8 mouse cellular contexts compared by ENCODE assay signal in genomic region chr7:37336851-37337531, GRCm38 (mm10).
DNase-seq lines count a peak whose midpoint lies in the region; ATAC-seq and TF ChIP-seq lines count a peak whose summit lies in the region.

No protein-coding gene starts in this region.

- DNase-seq in lung, adult 18-20 months = no peak
- peak; percentile 72 to 91 for DNase-seq in right cerebral cortex, postnatal 10 days (ENCODE audit: low spot score in 2 of 2)
- no peak for DNase-seq in urinary bladder, postnatal 10 days (ENCODE audit: low spot score)
- DNase-seq in adrenal gland, adult 8-10 months = no peak

- TF ChIP-seq CTCF in embryonic fibroblast, embryonic 13.5 days (IDR thresholded peaks at IDR 0.05; ENCODE audit: borderline replicate concordance, insufficient read depth, low read length) = no peak

- H3K27me3 ChIP-seq in lung, embryonic 15.5 days = peaks cover 17% of the 10 kb centered on the region; the same call in 1 of the 2 replicates
- 0 out of 2 replicates have a peak, but pooled peaks cover 9% of the 10 kb centered on the region for H3K27me3 ChIP-seq in hindbrain, embryonic 13.5 days
- H3K27me3 ChIP-seq in limb, embryonic 13.5 days = peaks cover 20% of the 10 kb centered on the region

- H3K9ac ChIP-seq in lung, embryonic 15.5 days = peak overlapping the region; percentile 42
- H3K9ac ChIP-seq in hindbrain, embryonic 13.5 days = peak overlapping the region; percentile 71
- H3K9ac ChIP-seq in limb, embryonic 13.5 days = peak overlapping the region; percentile 57

- no peaks in the 10 kb centered on the region for H3K36me3 ChIP-seq in lung, embryonic 15.5 days
- H3K36me3 ChIP-seq in hindbrain, embryonic 13.5 days = no peaks in the 10 kb centered on the region
- H3K36me3 ChIP-seq in limb, embryonic 13.5 days = no peaks in the 10 kb centered on the region

- peak overlapping the region; percentile 40 for H3K4me3 ChIP-seq in lung, embryonic 15.5 days
- peak overlapping the region; percentile 23 for H3K4me3 ChIP-seq in embryonic fibroblast, embryonic 13.5 days (ENCODE audit: insufficient read depth, low read length)
- H3K4me3 ChIP-seq in hindbrain, embryonic 13.5 days = peak overlapping the region; percentile 33
- peak overlapping the region; percentile 40 for H3K4me3 ChIP-seq in limb, embryonic 13.5 days

- H3K9me3 ChIP-seq in lung, embryonic 15.5 days = no peaks in the 10 kb centered on the region
- no peaks in the 10 kb centered on the region for H3K9me3 ChIP-seq in hindbrain, embryonic 13.5 days
- H3K9me3 ChIP-seq in limb, embryonic 13.5 days = no peaks in the 10 kb centered on the region

- 0 out of 2 replicates have a peak, but pooled peaks have one; percentile 20 for TF ChIP-seq POLR2A in embryonic fibroblast, embryonic 13.5 days (IDR thresholded peaks at IDR 0.05; ENCODE audit: low read depth, low read length)

- 0 out of 2 replicates have a peak overlapping the region, but pooled peaks have one; percentile 7 for H3K27ac ChIP-seq in lung, embryonic 15.5 days
- peak overlapping the region; percentile 5; the same call in 1 of the 2 replicates for H3K27ac ChIP-seq in embryonic fibroblast, embryonic 13.5 days (ENCODE audit: insufficient read depth, low read length)
- H3K27ac ChIP-seq in hindbrain, embryonic 13.5 days = peak overlapping the region; percentile 85
- peak overlapping the region; percentile 77 for H3K27ac ChIP-seq in limb, embryonic 13.5 days

- H3K4me2 ChIP-seq in lung, embryonic 15.5 days = peak overlapping the region; percentile 85
- H3K4me2 ChIP-seq in hindbrain, embryonic 13.5 days = peak overlapping the region; percentile 60
- H3K4me2 ChIP-seq in limb, embryonic 13.5 days (replicated peaks) = peak overlapping the region; percentile 77

- H3K4me1 ChIP-seq in lung, embryonic 15.5 days = peaks cover 37% of the 10 kb centered on the region
- peaks cover 10% of the 10 kb centered on the region for H3K4me1 ChIP-seq in embryonic fibroblast, embryonic 13.5 days (ENCODE audit: control insufficient read depth, insufficient read depth, low read length)
- peaks cover 52% of the 10 kb centered on the region for H3K4me1 ChIP-seq in hindbrain, embryonic 13.5 days (replicated peaks)
- peaks cover 59% of the 10 kb centered on the region for H3K4me1 ChIP-seq in limb, embryonic 13.5 days

- 4% methylated on average over 28 of the region's 28 CpGs for WGBS in lung, embryonic 15.5 days
- 5% methylated on average over 28 of the region's 28 CpGs for WGBS in hindbrain, embryonic 13.5 days
- WGBS in limb, embryonic 13.5 days = 2% methylated on average over 28 of the region's 28 CpGs

- no peak for ATAC-seq in lung, embryonic 15.5 days (ENCODE audit: borderline replicate concordance, extremely low read depth, low FRiP score, low TSS enrichment)
- ATAC-seq in hindbrain, embryonic 13.5 days (ENCODE audit: low FRiP score) = peak; percentile 63
- peak; percentile 57 for ATAC-seq in limb, embryonic 13.5 days (ENCODE audit: low FRiP score, low read depth)

Comparison
In these comparisons a context has a peak if more than half of its experiments do, and no peak if none do; other contexts are left out.
1. H3K27ac ChIP-seq: peak in every context shown above with its lines; median percentile 85 in hindbrain, embryonic 13.5 days; 77 in limb, embryonic 13.5 days; 7 in lung, embryonic 15.5 days; 5 in embryonic fibroblast, embryonic 13.5 days.
2. DNase-seq: peak in right cerebral cortex, postnatal 10 days (2 of 2); none in lung, adult 18-20 months (0 of 2), urinary bladder, postnatal 10 days (single experiment) and adrenal gland, adult 8-10 months (single experiment).
3. Peak in every context shown above with its lines, with median percentiles within 50 percentile points of each other: H3K4me2 ChIP-seq, H3K4me3 ChIP-seq and H3K9ac ChIP-seq.